Mouse (Mus musculus): ENCODE results near the gene Bmt2.

Bmt2 gene

DNA sequence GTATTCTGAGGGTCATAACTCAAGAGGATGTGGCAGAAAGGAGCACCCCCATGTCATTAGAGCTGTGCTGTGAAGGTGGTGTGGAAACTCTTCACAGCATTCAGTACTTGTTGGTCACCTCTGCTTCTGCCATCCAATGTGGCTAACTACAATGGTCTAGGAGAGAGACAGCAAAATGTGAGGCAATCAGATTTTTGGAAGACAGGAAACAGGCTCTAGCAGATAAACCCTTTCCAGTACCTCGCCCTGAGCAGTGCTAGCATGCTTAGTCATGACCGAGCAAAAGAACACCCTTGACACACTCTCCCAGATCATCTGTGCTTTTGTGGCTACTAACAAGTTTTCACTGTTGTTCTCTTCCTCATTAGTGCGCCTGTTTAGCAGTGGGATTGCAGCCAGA lies 60.7 kb downstream of the Bmt2 start:
- DNase-seq (ENCODE audit: low spot score), result no peak

DNA sequence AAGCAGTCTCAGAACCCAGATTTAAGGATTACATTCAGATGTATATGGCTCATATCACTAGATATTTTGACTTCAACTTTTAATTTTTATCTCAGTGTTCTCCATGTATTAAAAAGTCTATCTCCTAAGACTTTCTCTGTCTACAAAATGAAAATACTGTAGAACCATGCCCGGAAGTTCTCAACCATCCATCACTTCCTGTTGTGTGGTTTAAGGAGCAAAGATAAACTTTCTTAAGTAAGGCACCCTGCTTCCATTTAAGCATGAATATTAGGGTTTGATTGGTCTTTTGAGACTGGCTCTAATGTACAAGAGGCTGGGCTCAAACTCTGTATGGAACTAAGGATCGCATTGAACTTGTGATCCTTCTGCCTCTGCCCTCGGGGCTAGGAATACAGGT lies 63.2 kb downstream of the Bmt2 start:
- no peak for DNase-seq (ENCODE audit: low spot score)

DNA sequence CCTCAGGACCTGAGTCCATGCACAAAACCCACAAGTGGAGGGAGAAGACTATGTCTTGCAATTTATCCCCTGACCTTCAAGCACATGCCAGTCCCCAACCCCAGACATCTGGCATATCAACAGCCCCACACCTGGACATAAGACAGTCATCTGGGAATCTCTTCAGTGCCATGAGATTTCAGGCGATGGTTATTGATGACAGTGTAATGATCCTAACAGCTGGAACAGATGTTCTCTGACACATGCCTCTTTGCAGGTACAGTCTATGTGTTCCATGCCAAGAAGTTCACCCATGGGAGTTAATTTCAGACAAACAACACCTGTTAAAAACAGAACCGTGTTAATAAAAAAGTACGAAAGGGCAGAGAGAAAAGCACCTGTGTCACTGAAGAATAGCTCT lies 64.1 kb downstream of the Bmt2 start:
- no peak for DNase-seq (ENCODE audit: low spot score)

DNA sequence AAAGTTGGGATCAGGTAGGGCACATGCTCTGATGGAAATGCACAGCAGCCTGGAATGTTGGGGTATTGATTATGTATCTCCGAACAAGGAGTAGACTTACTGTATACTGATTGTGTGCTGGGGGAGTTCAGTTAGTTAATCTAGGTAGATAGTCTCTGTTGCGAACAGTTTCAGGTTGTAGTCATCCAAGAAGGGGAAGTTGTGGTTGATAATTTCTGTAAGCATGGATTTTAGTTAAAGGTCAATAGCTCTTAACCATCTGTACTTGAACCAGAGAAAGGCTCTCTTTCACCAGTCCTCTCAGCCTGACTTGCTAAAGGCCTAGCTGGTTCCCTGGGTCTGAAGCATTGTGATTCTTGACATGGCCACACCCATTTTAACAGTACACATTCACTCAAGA lies 66.9 kb downstream of the Bmt2 start:
- no peak for DNase-seq (ENCODE audit: low spot score)

DNA sequence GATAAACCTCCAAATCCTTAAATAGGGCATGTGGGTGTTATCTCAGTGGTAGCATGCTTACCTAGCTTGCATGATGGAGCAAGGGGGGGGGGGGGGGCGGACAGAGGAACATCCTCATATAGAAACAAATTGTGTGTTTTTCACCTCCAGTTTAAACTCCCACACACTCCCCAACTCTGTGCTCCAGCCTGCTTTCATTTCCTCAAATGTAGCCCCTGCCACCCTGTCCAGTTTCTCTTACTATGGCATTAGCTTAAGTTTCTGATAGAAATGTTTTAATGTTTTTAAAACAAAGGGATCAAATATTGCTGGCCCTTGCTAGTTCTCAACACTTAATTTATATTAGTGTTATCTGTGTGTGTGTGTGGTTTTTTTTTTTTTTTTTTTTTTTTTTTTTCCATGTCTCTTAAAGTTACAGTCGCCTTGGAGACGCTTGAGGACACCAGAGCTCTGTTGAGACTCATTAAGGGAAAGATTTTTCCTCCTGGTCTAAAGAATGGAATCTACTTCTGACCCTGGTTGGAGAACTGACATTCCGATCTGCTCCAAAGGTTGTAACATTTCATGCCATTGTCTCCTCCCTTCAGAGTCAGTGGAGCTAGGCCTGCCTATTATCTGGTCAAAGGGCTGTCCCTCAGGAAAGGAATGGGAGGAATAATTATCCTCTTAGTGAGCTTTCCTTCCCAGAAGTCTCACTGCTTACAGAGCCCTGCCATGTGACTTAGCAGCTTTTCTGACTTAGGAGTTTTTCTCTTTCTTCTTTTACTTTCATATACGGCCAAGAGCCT lies 68.2 kb downstream of the Bmt2 start:
- no peak for DNase-seq (ENCODE audit: low spot score)

DNA sequence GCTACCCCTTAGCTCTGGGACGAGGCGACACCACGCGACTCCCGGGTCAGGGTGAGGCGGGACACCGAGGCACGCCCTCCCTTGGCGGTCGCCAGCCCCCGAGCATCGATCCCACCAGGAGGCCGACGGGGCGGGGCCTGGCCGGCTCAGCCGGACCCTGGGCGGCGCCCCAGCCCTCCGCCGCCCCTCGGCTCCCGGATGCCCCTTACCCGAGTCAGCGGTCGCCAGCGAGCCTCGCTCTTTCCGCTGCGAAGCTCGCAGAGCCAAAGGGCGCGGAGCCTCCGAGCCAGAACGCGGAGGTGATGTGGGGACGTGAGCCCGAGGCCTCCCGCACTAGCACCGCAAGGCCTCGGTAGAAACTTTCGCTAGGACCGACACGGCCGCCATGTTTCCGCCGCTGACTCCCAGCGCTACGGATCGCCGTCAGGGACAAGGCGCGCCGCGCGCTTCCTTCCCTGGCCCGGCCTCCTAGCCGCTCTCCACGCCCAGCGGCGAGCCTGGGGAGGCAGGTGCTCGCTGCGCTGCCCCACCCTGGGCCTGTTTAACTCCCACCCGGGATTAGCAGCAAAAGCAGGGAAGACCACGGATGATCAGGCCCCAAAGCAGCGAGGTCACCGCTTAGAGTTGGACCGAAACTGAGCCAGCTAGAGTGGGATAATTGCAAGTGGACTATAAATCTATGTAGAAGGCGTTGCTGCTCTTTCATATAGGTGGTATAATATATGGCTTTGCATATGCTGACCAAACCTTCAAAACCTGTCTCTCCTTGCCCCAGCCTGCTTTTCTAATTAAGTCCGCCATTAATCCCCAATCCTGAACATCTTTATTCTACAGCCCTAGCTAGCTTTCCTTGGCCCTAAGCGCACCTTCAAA lies 69.9 kb downstream of the Bmt2 start, which contains the start of gene Tmem168:
Tmem168 (minus strand) TSS at position 480 of the 873 bp plus-strand sequence.
- DNase-seq (ENCODE audit: low spot score), result peak; percentile 94

DNA sequence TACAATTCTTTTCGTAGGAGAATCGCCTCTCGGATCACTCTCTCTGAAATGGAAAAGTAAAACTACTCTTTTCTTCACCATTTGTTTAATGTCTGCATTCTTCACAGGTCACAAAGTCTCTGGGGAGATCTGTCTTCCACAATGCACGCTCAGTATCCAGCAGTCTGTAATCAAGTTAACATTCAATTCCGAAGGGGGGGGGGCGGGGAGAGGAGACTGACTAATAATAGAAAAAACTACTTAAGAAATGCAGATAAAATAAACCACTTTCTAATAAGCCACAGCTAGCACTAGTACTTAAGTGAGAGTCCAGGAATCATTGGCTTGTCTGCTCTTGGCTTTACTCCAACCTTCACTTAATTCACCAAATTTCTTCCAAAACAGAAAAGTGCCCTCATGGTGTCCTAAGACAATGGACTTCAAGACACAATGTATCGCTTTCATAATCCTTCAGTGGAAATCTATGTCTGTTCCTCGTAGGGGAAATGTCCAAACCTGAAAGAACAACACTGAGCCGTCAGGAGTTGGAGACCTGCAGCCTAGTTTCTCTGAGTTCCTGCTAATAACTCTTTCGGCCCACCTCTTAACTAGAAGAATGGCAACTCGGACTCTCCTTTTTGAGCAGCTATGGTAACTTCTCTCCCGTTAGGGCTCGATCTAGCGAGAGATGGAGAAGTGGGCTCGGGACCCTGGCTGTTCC lies 70.7 kb downstream of the Bmt2 start:
- no peak for DNase-seq (ENCODE audit: low spot score)

DNA sequence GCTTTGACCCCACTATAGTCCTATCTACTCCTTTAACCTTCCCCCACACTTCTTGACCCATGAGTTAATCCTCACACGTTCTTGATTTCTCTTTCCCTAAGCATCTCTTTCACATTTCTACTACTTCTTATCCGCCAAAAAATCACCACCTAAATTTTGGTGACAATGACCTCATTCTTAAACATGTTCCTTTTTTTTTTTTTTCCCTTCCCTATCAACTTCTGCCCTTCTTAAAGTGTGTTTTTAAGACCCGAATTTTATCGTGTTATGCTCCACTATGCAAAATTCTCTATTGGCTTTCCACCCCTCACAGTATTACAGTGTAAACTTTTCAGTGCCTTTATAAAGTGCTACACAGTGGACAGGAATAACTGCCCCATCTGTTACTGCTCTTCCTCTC lies 71.4 kb downstream of the Bmt2 start:
- no peak for DNase-seq (ENCODE audit: low spot score)

DNA sequence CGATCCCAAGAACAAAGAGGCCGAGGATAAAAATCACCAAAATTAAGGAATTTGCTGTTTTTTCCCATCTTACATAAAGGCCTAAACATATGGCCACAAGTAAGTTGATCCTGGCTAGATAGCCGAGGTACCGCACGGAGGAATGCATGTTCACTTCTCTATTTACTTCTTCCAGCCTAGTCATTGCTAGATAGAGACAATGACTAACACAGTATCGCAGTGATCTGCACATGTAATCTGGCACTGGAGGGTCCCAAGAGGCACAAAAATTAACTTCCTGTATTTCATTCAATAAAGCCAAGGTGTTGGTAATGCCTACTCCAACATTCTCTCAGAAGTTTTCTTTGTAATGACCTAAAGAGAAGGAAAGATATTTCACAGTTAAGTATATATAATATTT lies 74.6 kb downstream of the Bmt2 start:
- no peak for DNase-seq (ENCODE audit: low spot score)

DNA sequence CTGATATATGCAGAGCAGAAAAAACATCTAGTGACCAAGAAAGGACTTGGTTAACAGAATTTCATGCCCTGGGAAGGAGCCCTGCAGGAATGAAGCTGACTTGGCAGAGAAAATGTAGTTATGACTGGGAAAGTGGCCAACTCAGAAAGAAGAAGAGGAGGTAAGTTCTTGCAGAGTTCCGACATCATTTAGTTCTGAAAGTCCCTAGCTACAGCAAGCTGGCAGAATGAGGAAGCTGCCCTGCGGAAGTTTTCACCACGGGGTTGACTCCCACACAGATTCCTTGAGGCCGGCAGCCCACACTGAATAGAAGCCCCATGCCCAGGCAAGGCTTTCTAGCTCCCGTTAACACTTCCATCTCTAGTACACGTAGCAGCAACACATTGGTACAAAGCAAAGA lies 76.2 kb downstream of the Bmt2 start:
- DNase-seq (ENCODE audit: low spot score), result peak; percentile 47

DNA sequence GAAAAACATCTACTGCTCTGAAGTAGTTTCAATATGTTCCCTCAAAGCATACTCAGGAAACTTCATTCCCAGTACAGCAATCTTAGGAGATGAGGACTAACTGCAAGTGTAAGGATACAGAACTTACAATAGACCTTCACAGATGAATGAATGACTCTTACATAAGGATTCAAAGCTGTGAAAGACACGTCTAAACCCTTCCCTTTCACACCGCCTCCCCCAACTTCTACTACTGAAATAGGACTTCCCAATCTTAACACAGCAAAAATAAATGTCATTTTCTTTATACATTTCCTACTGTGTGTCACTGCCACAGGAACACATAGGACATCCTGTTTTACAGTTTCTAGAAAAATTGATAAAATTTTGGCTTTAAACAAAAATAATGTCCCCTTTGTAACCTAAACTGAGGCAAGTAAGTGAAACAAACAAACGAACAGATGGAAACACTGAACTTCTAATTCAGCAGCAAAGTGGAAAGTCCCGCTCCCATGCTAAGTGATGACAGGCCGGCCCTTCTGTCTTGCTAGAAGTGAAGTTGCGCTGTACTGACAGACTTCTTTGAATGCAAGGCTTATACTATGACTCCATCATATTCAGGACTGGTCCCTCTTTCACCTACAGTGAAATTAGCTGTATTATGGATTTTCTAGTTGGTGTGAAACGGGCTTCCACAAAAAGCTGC lies 79.4 kb downstream of the Bmt2 start:
- DNase-seq (ENCODE audit: low spot score), result no peak

DNA sequence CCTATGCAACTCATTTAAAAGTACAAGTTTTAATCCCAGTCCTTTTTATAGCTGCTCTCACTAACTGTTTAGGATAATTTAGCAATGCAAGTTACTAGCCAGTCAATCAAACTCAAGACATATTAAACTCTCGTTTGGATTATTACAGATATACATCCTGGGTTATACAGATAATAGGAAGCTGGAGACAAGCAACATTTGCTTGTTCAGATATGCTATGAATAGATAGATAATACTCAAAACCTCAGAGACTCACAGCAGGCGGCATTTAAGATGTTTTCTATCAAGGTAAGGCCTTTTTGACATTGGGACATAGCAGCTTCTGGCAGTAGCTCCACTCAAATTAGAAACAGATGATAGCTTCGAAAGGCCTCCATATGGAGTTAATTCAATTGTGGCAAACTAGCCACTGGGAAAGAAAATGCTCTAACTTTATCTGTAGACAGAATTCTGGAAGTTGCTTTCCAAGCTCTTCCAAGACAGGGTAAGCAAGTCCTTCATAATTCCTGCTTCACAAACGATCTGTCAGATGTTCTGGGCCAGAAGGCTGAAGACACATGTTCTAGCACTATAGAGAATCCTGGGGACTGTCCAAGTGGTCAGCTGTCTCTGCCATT lies 84.9 kb downstream of the Bmt2 start:
- DNase-seq (ENCODE audit: low spot score), result no peak

DNA sequence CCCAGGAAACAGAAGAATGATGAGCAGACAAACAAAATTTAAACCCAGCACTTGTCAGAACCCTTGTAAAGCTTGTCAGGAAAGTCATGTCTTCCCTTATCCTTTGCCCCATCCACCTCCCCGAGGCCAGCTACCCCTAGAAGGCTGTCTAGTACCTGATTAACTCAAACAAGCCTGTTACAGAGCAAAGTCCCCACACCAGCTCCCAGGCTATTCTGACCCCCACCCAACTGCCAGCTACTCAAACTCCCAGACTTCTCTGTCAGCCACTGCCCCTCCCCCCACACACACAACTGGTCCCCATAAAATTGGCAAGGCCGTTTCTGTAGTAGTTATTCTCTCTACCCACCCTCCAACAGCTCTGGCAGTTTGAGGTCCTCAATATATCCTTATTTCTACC lies 91.2 kb downstream of the Bmt2 start:
- no peak for DNase-seq (ENCODE audit: low spot score)

DNA sequence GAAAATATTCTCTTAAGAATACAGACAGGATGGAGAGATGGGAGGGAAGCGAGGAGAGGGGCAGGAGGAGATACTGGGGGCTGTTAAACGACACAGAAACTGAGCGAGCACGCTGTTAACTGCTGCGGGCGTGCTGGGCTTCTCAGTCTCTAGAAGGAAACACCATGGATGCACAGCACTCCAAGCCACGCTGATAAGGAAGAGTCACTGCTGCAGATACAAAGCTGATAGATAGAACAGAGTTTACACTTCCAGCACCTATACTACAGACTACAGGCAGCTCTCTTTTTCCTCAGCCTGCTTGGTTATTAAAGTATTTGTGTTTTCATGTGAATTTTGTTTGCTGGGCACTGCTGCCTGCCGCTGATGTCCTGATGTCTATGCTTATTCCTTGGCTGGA lies 91.6 kb downstream of the Bmt2 start:
- no peak for DNase-seq (ENCODE audit: low spot score)

DNA sequence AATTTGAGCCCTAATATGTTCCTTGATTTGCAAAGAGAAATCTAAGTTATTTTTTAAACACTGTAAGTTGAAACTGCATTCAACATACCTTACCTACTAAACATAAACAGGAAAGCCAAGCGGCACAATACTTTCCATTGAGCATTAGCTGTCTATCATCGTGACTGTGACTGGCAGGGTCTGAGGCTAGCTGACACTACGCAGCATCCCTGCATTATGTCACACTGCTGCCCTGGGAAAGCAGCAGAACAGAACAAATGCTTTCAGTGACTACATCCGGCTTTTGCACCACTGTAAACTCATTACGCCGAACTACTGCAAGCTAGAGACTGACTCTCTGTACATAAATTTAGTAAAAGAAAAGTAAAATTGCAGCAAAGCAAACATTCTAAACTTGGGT lies 93.0 kb downstream of the Bmt2 start:
- DNase-seq (ENCODE audit: low spot score), result no peak

DNA sequence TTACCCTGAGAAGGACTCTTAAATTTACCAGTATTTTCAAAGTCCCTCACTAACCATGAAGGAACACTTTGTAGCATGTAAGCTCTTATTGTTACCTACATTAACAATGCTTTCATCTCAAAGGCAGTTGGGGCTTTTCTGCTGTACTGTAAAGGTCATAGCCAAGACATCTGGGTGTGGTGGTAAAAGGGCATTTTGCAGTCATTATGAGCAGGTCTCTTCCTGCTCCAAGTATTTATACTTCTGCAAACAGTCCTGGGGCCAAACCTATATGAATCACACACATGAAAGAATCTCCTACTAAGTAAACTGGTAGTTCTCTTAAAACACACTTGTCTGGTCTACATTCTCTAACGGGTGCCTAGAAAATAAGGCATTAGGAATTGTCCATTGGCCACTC lies 95.7 kb downstream of the Bmt2 start:
- DNase-seq (ENCODE audit: low spot score), result no peak

All from layer of hippocampus, adult 11-12 months (tissue).